Mouse (Mus musculus) lung, postnatal 0 days (tissue): ENCODE results near the gene Lrrc4c. TPM values are rescaled to one million over a fixed set of nuclear protein-coding genes. Genes with fewer than 3 reads are reported as not detected.

Source experiments
- ATAC-seq: fragments of 200-750 bp; cut with Nextera tagmentation; 2 replicates; pipeline ENCODE4 v1.8.0; 2017; ENCODE audit warnings: moderate library complexity
- DNase-seq: peaks from one replicate; pipeline ENCODE4 v3.0.0-alpha.2; 2016; ENCODE audit warnings: low spot score
- H3K27ac ChIP-seq: fragments of 300-500 bp; sonication (generic); 2 replicates; pipeline ENCODE4 v1.5.1; 2014; ENCODE audit warnings: antibody characterized with exemption, mild to moderate bottlenecking, low read length, mixed read lengths
- H3K27me3 ChIP-seq: fragments of 300-500 bp; sonication (generic); replicated peaks from 2 replicates; pipeline ENCODE4 v1.6.1; 2014; ENCODE audit warnings: low read length, mixed read lengths; ENCODE audit not compliant: insufficient read depth
- H3K36me3 ChIP-seq: fragments of 300-500 bp; sonication (generic); 2 replicates; pipeline ENCODE4 v1.6.1; 2014; ENCODE audit warnings: low read length, mixed read lengths; ENCODE audit not compliant: insufficient read depth
- H3K4me1 ChIP-seq: fragments of 300-500 bp; sonication (generic); 2 replicates; pipeline ENCODE4 v1.6.1; 2014; ENCODE audit warnings: antibody characterized with exemption, low read depth, low read length, mixed read lengths; ENCODE audit not compliant: insufficient read depth
- H3K4me2 ChIP-seq: fragments of 300-500 bp; sonication (generic); replicated peaks from 2 replicates; pipeline ENCODE4 v1.6.1; 2014; ENCODE audit warnings: low read depth, mild to moderate bottlenecking, low read length, moderate library complexity, mixed read lengths
- H3K4me3 ChIP-seq: fragments of 300-500 bp; sonication (generic); 2 replicates; pipeline ENCODE4 v1.5.1; 2014; ENCODE audit warnings: low read depth, low read length
- H3K9ac ChIP-seq: fragments of 300-500 bp; sonication (generic); replicated peaks from 2 replicates; pipeline ENCODE4 v1.6.1; 2014; ENCODE audit warnings: low read depth, mild to moderate bottlenecking
- H3K9me3 ChIP-seq: fragments of 300-500 bp; sonication (generic); 2 replicates; pipeline ENCODE4 v1.6.1; 2016; ENCODE audit warnings: low read length, mixed read lengths
- CTCF ChIP-seq: IDR thresholded peaks from 2 replicates; pipeline ENCODE4 v1.5.1; 2016; ENCODE audit warnings: antibody characterized with exemption, mild to moderate bottlenecking
- EP300 ChIP-seq: IDR thresholded peaks from 2 replicates; pipeline ENCODE4 v1.6.1; 2016; ENCODE audit warnings: antibody characterized with exemption, mild to moderate bottlenecking, control low read depth
- WGBS: fragments of 180-500 bp; shearing (Covaris S2); extraction: QIAGEN DNeasy Blood & Tissue Kit; methylation state at CpG from one replicate; pipeline ENCODE4 v1.1.7; 2014; 5-methylcytosine and 5-hydroxymethylcytosine counted together
- polyA plus RNA-seq: library from polyadenylated mRNA; unstranded; fragments of >200 nt; fragmentation: Nextera tagmentation; extraction: Ambion mirVana; gene quantifications from 2 replicates; pipeline ENCODE4 v1.2.1, GENCODE M21; 2015

Gene Lrrc4c
- polyA plus RNA-seq, 1 experiment from 2014 or later, result 0.81 TPM

- Histone ChIP-seq H3K4me3 (no peak overlapping the region), H3K9me3 (no peaks in the 10 kb centered on the region), H3K4me2 (no peak overlapping the region), H3K4me1 (no peaks in the 10 kb centered on the region), H3K9ac (no peak overlapping the region), H3K36me3 (no peaks in the 10 kb centered on the region), H3K27ac (no peak overlapping the region), H3K27me3 (no peaks in the 10 kb centered on the region)
- no peak for ATAC-seq
- DNase-seq, result no peak
- no peak for TF ChIP-seq EP300
- TF ChIP-seq CTCF, result no peak; the same call in 1 of the 2 replicates
- 23% methylated on average over 1 of the region's 1 CpGs for WGBS
These were observed 1.4 kb upstream of the Lrrc4c start for GRCm38 (mm10) chr2:96316531-96316930.

DNA sequence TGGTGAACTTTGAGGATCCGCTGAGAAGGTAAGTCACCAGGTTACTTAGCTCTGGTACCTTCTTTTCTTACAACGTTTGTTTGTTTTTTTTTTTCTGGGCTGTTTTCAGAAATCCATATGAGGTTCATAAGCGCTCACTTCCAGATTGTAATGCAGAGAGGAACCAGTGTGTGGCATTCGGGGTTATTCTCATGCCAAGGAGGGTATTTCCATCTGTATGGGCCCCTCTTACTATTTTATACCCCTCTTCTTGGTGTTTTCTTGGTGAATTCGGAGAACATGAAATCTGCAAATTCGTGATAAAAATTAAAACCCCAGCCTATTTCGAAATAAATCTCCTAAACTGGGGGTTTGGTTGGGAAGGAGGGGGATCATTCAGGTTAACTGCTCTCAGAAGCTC lies 587 bp downstream of the Lrrc4c start:
- TF ChIP-seq CTCF, result no peak
- no peak for TF ChIP-seq EP300
- no peaks in the 10 kb centered on the region for H3K9me3 ChIP-seq
- H3K4me3 ChIP-seq, result no peak overlapping the region
- no peak overlapping the region; the same call in 1 of the 2 replicates for H3K4me2 ChIP-seq
- H3K36me3 ChIP-seq, result no peaks in the 10 kb centered on the region
- H3K27me3 ChIP-seq, result no peaks in the 10 kb centered on the region
- no peak overlapping the region for H3K9ac ChIP-seq
- 25% methylated on average over 7 of the region's 7 CpGs for WGBS
- no peak overlapping the region for H3K27ac ChIP-seq
- DNase-seq (no peak), ATAC-seq (no peak)
- no peaks in the 10 kb centered on the region for H3K4me1 ChIP-seq

GRCm38 (mm10) chr2:96319201-96319600 lies 1.2 kb downstream of the Lrrc4c start:
- ATAC-seq (no peak), DNase-seq (no peak)
- Histone ChIP-seq H3K27me3 (no peaks in the 10 kb centered on the region), H3K4me3 (no peak overlapping the region), H3K27ac (no peak overlapping the region), H3K36me3 (no peaks in the 10 kb centered on the region), H3K9me3 (no peaks in the 10 kb centered on the region), H3K9ac (no peak overlapping the region), H3K4me2 (no peak overlapping the region), H3K4me1 (no peaks in the 10 kb centered on the region)
- TF ChIP-seq CTCF (no peak), EP300 (no peak)
- WGBS, result 15% methylated on average over 8 of the region's 8 CpGs

DNA sequence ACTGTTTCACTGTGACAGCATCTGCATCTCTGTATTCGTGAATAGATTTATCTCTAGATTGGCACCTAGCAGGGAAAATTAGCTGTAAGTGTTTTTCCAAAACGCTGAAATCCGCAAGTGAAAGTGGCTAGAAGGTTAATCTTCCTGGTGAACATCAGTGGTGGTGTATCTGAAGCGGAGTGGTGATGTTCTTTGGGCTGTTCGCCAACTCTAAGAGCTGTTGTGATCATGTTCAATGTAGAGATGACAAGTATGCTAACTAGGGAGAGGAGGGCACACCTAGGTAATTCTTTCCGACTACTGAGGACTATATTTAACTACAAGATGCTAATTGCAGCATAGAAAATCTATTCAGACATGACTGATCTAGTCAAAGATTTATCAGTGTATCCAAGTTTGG lies 1.7 kb downstream of the Lrrc4c start:
- H3K27ac ChIP-seq, result no peak overlapping the region
- H3K9ac ChIP-seq, result no peak overlapping the region
- H3K4me3 ChIP-seq, result no peak overlapping the region
- no peaks in the 10 kb centered on the region for H3K36me3 ChIP-seq
- H3K27me3 ChIP-seq, result no peaks in the 10 kb centered on the region
- ATAC-seq (no peak), DNase-seq (no peak)
- TF ChIP-seq EP300 (no peak), CTCF (no peak)
- no peak overlapping the region for H3K4me2 ChIP-seq
- WGBS, result 35% methylated on average over 6 of the region's 6 CpGs
- H3K4me1 ChIP-seq, result no peaks in the 10 kb centered on the region
- no peaks in the 10 kb centered on the region for H3K9me3 ChIP-seq

GRCm38 (mm10) chr2:96334652-96335051 lies 16.7 kb downstream of the Lrrc4c start:
- Histone ChIP-seq H3K36me3 (no peaks in the 10 kb centered on the region), H3K9ac (no peak overlapping the region), H3K27me3 (no peaks in the 10 kb centered on the region), H3K9me3 (no peaks in the 10 kb centered on the region), H3K4me3 (no peak overlapping the region), H3K4me1 (no peaks in the 10 kb centered on the region), H3K4me2 (no peak overlapping the region), H3K27ac (no peak overlapping the region)
- 46% methylated on average over 3 of the region's 3 CpGs for WGBS
- no peak for ATAC-seq
- TF ChIP-seq EP300 (no peak), CTCF (no peak)
- DNase-seq, result no peak

DNA sequence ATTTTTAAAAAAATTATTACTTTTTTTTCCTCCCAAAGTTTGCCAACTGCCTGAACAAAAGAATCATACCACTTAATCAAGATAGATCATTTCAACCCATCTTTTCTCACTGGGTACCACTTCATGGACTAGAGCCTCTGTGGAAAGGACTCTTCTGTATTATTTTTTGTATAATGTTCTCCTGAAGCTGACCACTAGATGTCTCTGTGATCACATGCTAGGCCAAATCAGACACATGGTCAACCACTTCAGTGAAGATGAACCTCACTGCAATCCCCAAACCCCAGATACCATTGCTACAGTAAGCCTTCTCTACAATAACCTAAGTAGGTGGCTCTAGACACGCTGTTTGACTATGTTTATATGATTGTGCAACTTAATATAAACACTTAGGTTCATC lies 19.4 kb downstream of the Lrrc4c start:
- TF ChIP-seq EP300, result no peak
- peak; percentile 53 for TF ChIP-seq CTCF
- H3K9me3 ChIP-seq, result no peaks in the 10 kb centered on the region
- no peak overlapping the region for H3K27ac ChIP-seq
- no peaks in the 10 kb centered on the region for H3K27me3 ChIP-seq
- DNase-seq, result peak; percentile 6
- 13% methylated on average over 1 of the region's 1 CpGs for WGBS
- no peak for ATAC-seq
- H3K9ac ChIP-seq, result no peak overlapping the region
- no peak overlapping the region for H3K4me2 ChIP-seq
- H3K4me1 ChIP-seq, result no peaks in the 10 kb centered on the region
- no peaks in the 10 kb centered on the region for H3K36me3 ChIP-seq
- no peak overlapping the region for H3K4me3 ChIP-seq

DNA sequence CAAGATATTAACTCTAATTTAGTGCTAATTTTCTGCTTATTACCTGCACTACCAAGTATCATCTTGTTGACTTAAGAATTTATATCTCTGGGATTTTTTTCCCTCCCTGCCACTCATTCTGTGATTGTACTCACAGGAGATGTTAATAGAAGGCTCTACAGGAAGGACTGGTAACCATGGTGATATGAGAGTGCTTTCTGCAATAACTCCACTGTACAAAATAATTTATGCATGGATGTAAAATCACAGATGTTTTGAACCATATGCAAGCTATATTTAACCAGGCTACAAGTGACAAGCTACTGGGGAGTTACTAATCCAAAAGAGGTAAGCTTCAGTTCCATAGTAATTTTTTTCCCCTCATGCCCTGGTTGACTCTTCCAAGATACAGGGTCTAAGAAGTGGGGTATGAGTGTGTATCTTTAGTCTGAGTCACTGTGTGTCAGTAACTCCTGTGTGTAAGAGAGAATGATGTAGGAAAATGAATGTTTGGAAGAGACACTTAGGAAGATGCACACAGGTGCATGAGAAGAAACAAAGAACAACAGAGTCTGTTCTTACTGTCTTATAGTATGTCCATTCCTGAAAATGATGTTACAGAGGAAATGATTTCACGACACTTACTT lies 83.3 kb downstream of the Lrrc4c start:
- DNase-seq (no peak), ATAC-seq (no peak)
- Histone ChIP-seq H3K36me3 (no peaks in the 10 kb centered on the region), H3K27ac (no peak overlapping the region), H3K9me3 (no peaks in the 10 kb centered on the region), H3K4me1 (no peaks in the 10 kb centered on the region), H3K4me3 (no peak overlapping the region), H3K4me2 (no peak overlapping the region), H3K27me3 (no peaks in the 10 kb centered on the region), H3K9ac (no peak overlapping the region)
- 88% methylated on average over 1 of the region's 1 CpGs for WGBS
- TF ChIP-seq CTCF (no peak), EP300 (no peak)
